Mouse (Mus musculus) ES-E14 (cell line): ENCODE data around the gene Slc27a1.

Experiments used
- MAFK ChIP-seq: IDR thresholded peaks from 2 replicates; pipeline ENCODE4 v1.6.1; 2014; ENCODE audit warnings: mild to moderate bottlenecking, low read depth, low read length, inconsistent platforms; ENCODE audit not compliant: insufficient read depth
- ZC3H11A ChIP-seq: IDR thresholded peaks from 2 replicates; pipeline ENCODE4 v1.6.1; 2012; ENCODE audit warnings: low read depth, mild to moderate bottlenecking, inconsistent platforms, low read length, borderline replicate concordance
- ZNF384 ChIP-seq: IDR thresholded peaks from 2 replicates; pipeline ENCODE4 v1.6.1; 2012; ENCODE audit warnings: low read depth, low read length, inconsistent platforms

GRCm38 (mm10) chr8:71586891-71587290 lies 18.2 kb downstream of the Slc27a1 start:
- TF ChIP-seq ZNF384 (no peak), MAFK (no peak), ZC3H11A (no peak)
